Mouse (Mus musculus) induced T-regulatory cell, adult 2 months (primary cell): ENCODE measurements around the gene Cela1.

ENCODE experiments used
- DNase-seq: peaks from one replicate; pipeline ENCODE4 v3.0.0-alpha.2; 2012; ENCODE audit warnings: low read depth

Cela1 gene

GRCm38 (mm10) chr15:100687430-100687971, at the start of gene Cela1:
Gene Cela1 (minus strand): TSS chr15:100687921.
- no peak for DNase-seq

- DNase-seq, result peak; percentile 55
Measured at GRCm38 (mm10) chr15:100735953-100736300, 48.2 kb upstream of the Cela1 start.

- peak; percentile 35 for DNase-seq
Measured at GRCm38 (mm10) chr15:100735095-100735952, 47.6 kb upstream of the Cela1 start.

GRCm38 (mm10) chr15:100732580-100732979, 44.9 kb upstream of the Cela1 start:
- DNase-seq, result peak; percentile 93

- peak; percentile 43 for DNase-seq
Measured at GRCm38 (mm10) chr15:100731081-100731480, 43.4 kb upstream of the Cela1 start.

GRCm38 (mm10) chr15:100729281-100729985, 41.7 kb upstream of the Cela1 start, which contains the start of gene Galnt6:
Gene Galnt6 (minus strand): TSS chr15:100729376.
- DNase-seq, result peak; percentile 91

GRCm38 (mm10) chr15:100728586-100728985, 40.9 kb upstream of the Cela1 start:
- DNase-seq, result peak; percentile 77

- DNase-seq, result peak; percentile 85
Measured at GRCm38 (mm10) chr15:100727834-100728233, 40.1 kb upstream of the Cela1 start.

GRCm38 (mm10) chr15:100726721-100727120, 39.0 kb upstream of the Cela1 start:
- DNase-seq, result no peak

GRCm38 (mm10) chr15:100723505-100723904, 35.8 kb upstream of the Cela1 start:
- DNase-seq, result peak; percentile 78

GRCm38 (mm10) chr15:100722564-100722963, 34.8 kb upstream of the Cela1 start:
- no peak for DNase-seq

- no peak for DNase-seq
Measured at GRCm38 (mm10) chr15:100722026-100722425, 34.3 kb upstream of the Cela1 start.

GRCm38 (mm10) chr15:100721445-100721844, 33.7 kb upstream of the Cela1 start:
- DNase-seq, result no peak

- DNase-seq, result peak; percentile 83
Measured at GRCm38 (mm10) chr15:100720066-100720465, 32.3 kb upstream of the Cela1 start.

- no peak for DNase-seq
Measured at GRCm38 (mm10) chr15:100719217-100719616, 31.5 kb upstream of the Cela1 start.

GRCm38 (mm10) chr15:100718572-100718971, 30.9 kb upstream of the Cela1 start:
- DNase-seq, result peak; percentile 60

- DNase-seq, result no peak
Measured at GRCm38 (mm10) chr15:100717933-100718332, 30.2 kb upstream of the Cela1 start.

- DNase-seq, result no peak
Measured at GRCm38 (mm10) chr15:100715399-100715993, 27.8 kb upstream of the Cela1 start.

GRCm38 (mm10) chr15:100714470-100714869, 26.7 kb upstream of the Cela1 start:
- no peak for DNase-seq

- no peak for DNase-seq
Measured at GRCm38 (mm10) chr15:100710838-100711237, 23.1 kb upstream of the Cela1 start.

- DNase-seq, result peak; percentile 60
Measured at GRCm38 (mm10) chr15:100708433-100709078, 20.8 kb upstream of the Cela1 start.

GRCm38 (mm10) chr15:100706226-100706625, 18.5 kb upstream of the Cela1 start:
- DNase-seq, result peak; percentile 94
